9 mouse cellular contexts compared by ENCODE assay signal in genomic region chr4:141033606-141034549, GRCm38 (mm10). TPM values are rescaled to one million over a fixed set of nuclear protein-coding genes. Genes with fewer than 3 reads are reported as not detected.
DNase-seq lines count a peak whose midpoint lies in the region; ATAC-seq and TF ChIP-seq lines count a peak whose summit lies in the region.
"Had no signal": no experiment of that assay in that cellular context is flagged by ENCODE, and none has a peak within 500 bp of the region (broad histone marks: within the 10 kb centered on the region; RNA-seq: fewer than 3 reads in every experiment).

No protein-coding gene starts in this region.

- no peaks in the 10 kb centered on the region for H3K27me3 ChIP-seq in liver, postnatal 0 days (ENCODE audit: insufficient read depth, low read length)
- no peaks in the 10 kb centered on the region for H3K27me3 ChIP-seq in liver, embryonic 12.5 days (replicated peaks)
- no peaks in the 10 kb centered on the region for H3K27me3 ChIP-seq in embryonic facial prominence, embryonic 15.5 days
- no peaks in the 10 kb centered on the region for H3K27me3 ChIP-seq in neural tube, embryonic 13.5 days

- TF ChIP-seq CTCF in liver, postnatal 0 days (IDR thresholded peaks at IDR 0.05; ENCODE audit: low read depth): no peak

- no peak overlapping the region for H3K4me3 ChIP-seq in liver, postnatal 0 days (ENCODE audit: low read depth, low read length)
- no peak overlapping the region for H3K4me3 ChIP-seq in liver, embryonic 12.5 days
- H3K4me3 ChIP-seq in embryonic facial prominence, embryonic 15.5 days (replicated peaks): no peak overlapping the region
- H3K4me3 ChIP-seq in neural tube, embryonic 13.5 days: no peak overlapping the region
- H3K4me3 ChIP-seq: heart, adult 2 months had no signal

- peak; percentile 34 for DNase-seq in liver, postnatal 0 days
- peak; percentile 72 for DNase-seq in kidney, postnatal 10 days
- no peak for DNase-seq in right cerebral cortex, postnatal 36 days (ENCODE audit: low spot score in 2 of 2)
- DNase-seq in testis, postnatal 10 days (ENCODE audit: low spot score): no peak
- DNase-seq in heart, adult 11 months: no peak

- no peak overlapping the region for H3K9ac ChIP-seq in liver, postnatal 0 days (replicated peaks)
- H3K9ac ChIP-seq in liver, embryonic 12.5 days: no peak overlapping the region
- no peak overlapping the region for H3K9ac ChIP-seq in embryonic facial prominence, embryonic 15.5 days
- no peak overlapping the region for H3K9ac ChIP-seq in neural tube, embryonic 13.5 days

- no peaks in the 10 kb centered on the region for H3K9me3 ChIP-seq in liver, postnatal 0 days (ENCODE audit: low read length)
- H3K9me3 ChIP-seq in liver, embryonic 12.5 days (replicated peaks): no peaks in the 10 kb centered on the region
- H3K9me3 ChIP-seq in embryonic facial prominence, embryonic 15.5 days (replicated peaks): no peaks in the 10 kb centered on the region
- no peaks in the 10 kb centered on the region for H3K9me3 ChIP-seq in neural tube, embryonic 13.5 days

- no peaks in the 10 kb centered on the region for H3K36me3 ChIP-seq in liver, postnatal 0 days (replicated peaks; ENCODE audit: insufficient read depth, low read length)
- peaks cover 19% of the 10 kb centered on the region for H3K36me3 ChIP-seq in liver, embryonic 12.5 days
- H3K36me3 ChIP-seq in embryonic facial prominence, embryonic 15.5 days: peaks cover 51% of the 10 kb centered on the region
- H3K36me3 ChIP-seq in neural tube, embryonic 13.5 days: peaks cover 72% of the 10 kb centered on the region

- H3K4me1 ChIP-seq in liver, postnatal 0 days (ENCODE audit: insufficient read depth): no peaks in the 10 kb centered on the region
- peaks cover 12% of the 10 kb centered on the region for H3K4me1 ChIP-seq in liver, embryonic 12.5 days
- H3K4me1 ChIP-seq in embryonic facial prominence, embryonic 15.5 days: peaks cover 29% of the 10 kb centered on the region
- H3K4me1 ChIP-seq in neural tube, embryonic 13.5 days (replicated peaks): peaks cover 12% of the 10 kb centered on the region; the same call in 1 of the 2 replicates

- no peak overlapping the region for H3K4me2 ChIP-seq in liver, postnatal 0 days (ENCODE audit: low read depth, low read length)
- H3K4me2 ChIP-seq in liver, embryonic 12.5 days: no peak overlapping the region
- H3K4me2 ChIP-seq in embryonic facial prominence, embryonic 15.5 days (replicated peaks): no peak overlapping the region
- H3K4me2 ChIP-seq in neural tube, embryonic 13.5 days: no peak overlapping the region

- WGBS in liver, postnatal 0 days (ENCODE audit: insufficient replicate concordance): 81% methylated on average over 27 of the region's 27 CpGs
- 76% methylated on average over 27 of the region's 27 CpGs for WGBS in liver, embryonic 12.5 days (ENCODE audit: insufficient replicate concordance)
- 73% methylated on average over 27 of the region's 27 CpGs for WGBS in embryonic facial prominence, embryonic 15.5 days
- WGBS in neural tube, embryonic 13.5 days: 74% methylated on average over 27 of the region's 27 CpGs

- no peak overlapping the region for H3K27ac ChIP-seq in liver, postnatal 0 days (ENCODE audit: low read depth)
- no peak overlapping the region for H3K27ac ChIP-seq in liver, embryonic 12.5 days
- H3K27ac ChIP-seq in embryonic facial prominence, embryonic 15.5 days (replicated peaks): peak overlapping the region; percentile 41; the same call in 1 of the 2 replicates
- H3K27ac ChIP-seq in neural tube, embryonic 13.5 days (replicated peaks): 0 out of 2 replicates have a peak overlapping the region, but pooled peaks have one; percentile 7
- H3K27ac ChIP-seq: heart, adult 2 months had no signal

- no peak for ATAC-seq in liver, postnatal 0 days
- ATAC-seq in liver, embryonic 12.5 days: no peak
- no peak for ATAC-seq in embryonic facial prominence, embryonic 15.5 days (ENCODE audit: insufficient number of reproducible peaks, low FRiP score, low TSS enrichment, low read depth)
- ATAC-seq in neural tube, embryonic 13.5 days (ENCODE audit: low read depth): peak; percentile 21; the same call in 1 of the 2 replicates

- TF ChIP-seq EP300 in liver, postnatal 0 days (IDR thresholded peaks at IDR 0.05; ENCODE audit: low read depth): no peak

RNA-seq across cellular contexts. Expression of gene Mfap2, which starts 23.7 kb away (rescaled TPM):
- 14.1 and 14.6 TPM in 2 replicates for polyA plus RNA-seq in liver, postnatal 0 days (2015; fragmentation: Nextera tagmentation; extraction: Ambion mirVana)
- 40.7 and 46.7 TPM in 2 replicates for polyA plus RNA-seq in liver, embryonic 12.5 days (2016; fragmentation: Nextera tagmentation; extraction: Ambion mirVana)
- polyA plus RNA-seq in embryonic facial prominence, embryonic 15.5 days (2015; fragmentation: Nextera tagmentation; extraction: Ambion mirVana): 923 and 969 TPM in 2 replicates
- 248 and 255 TPM in 2 replicates for polyA plus RNA-seq in neural tube, embryonic 13.5 days (2015; fragmentation: Nextera tagmentation; extraction: Ambion mirVana)

RNA-seq across cellular contexts. Expression of gene Crocc, which starts 26.5 kb away (rescaled TPM):
- polyA plus RNA-seq in liver, postnatal 0 days (2015; fragmentation: Nextera tagmentation; extraction: Ambion mirVana): 0.32 and 0.47 TPM in 2 replicates
- 1.8 and 2.0 TPM in 2 replicates for polyA plus RNA-seq in liver, embryonic 12.5 days (2016; fragmentation: Nextera tagmentation; extraction: Ambion mirVana)
- polyA plus RNA-seq in embryonic facial prominence, embryonic 15.5 days (2015; fragmentation: Nextera tagmentation; extraction: Ambion mirVana): 6.9 and 7.0 TPM in 2 replicates
- polyA plus RNA-seq in neural tube, embryonic 13.5 days (2015; fragmentation: Nextera tagmentation; extraction: Ambion mirVana): 4.9 and 7.2 TPM in 2 replicates

RNA-seq across cellular contexts. Expression of gene Necap2, which starts 44.3 kb away (rescaled TPM):
- polyA plus RNA-seq in liver, postnatal 0 days (2015; fragmentation: Nextera tagmentation; extraction: Ambion mirVana): 47.1 and 53.0 TPM in 2 replicates
- polyA plus RNA-seq in liver, embryonic 12.5 days (2016; fragmentation: Nextera tagmentation; extraction: Ambion mirVana): 136 and 143 TPM in 2 replicates
- polyA plus RNA-seq in embryonic facial prominence, embryonic 15.5 days (2015; fragmentation: Nextera tagmentation; extraction: Ambion mirVana): 88.0 and 93.4 TPM in 2 replicates
- 55.5 and 58.7 TPM in 2 replicates for polyA plus RNA-seq in neural tube, embryonic 13.5 days (2015; fragmentation: Nextera tagmentation; extraction: Ambion mirVana)

RNA-seq across cellular contexts. Expression of gene Atp13a2, which starts 47.2 kb away (rescaled TPM):
- polyA plus RNA-seq in liver, postnatal 0 days (2015; fragmentation: Nextera tagmentation; extraction: Ambion mirVana): 13.2 and 15.8 TPM in 2 replicates
- 30.8 and 31.4 TPM in 2 replicates for polyA plus RNA-seq in liver, embryonic 12.5 days (2016; fragmentation: Nextera tagmentation; extraction: Ambion mirVana)
- 47.2 and 48.1 TPM in 2 replicates for polyA plus RNA-seq in embryonic facial prominence, embryonic 15.5 days (2015; fragmentation: Nextera tagmentation; extraction: Ambion mirVana)
- polyA plus RNA-seq in neural tube, embryonic 13.5 days (2015; fragmentation: Nextera tagmentation; extraction: Ambion mirVana): 133 and 144 TPM in 2 replicates

RNA-seq across cellular contexts. Expression of gene Spata21, which starts 54.3 kb away (rescaled TPM):
- polyA plus RNA-seq in liver, postnatal 0 days (2015; fragmentation: Nextera tagmentation; extraction: Ambion mirVana): not detected in 2 replicates
- polyA plus RNA-seq in liver, embryonic 12.5 days (2016; fragmentation: Nextera tagmentation; extraction: Ambion mirVana): 0.05 TPM in 1 of 2 replicates, not detected in the other
- 0.20 and 0.28 TPM in 2 replicates for polyA plus RNA-seq in embryonic facial prominence, embryonic 15.5 days (2015; fragmentation: Nextera tagmentation; extraction: Ambion mirVana)
- not detected in 2 replicates for polyA plus RNA-seq in neural tube, embryonic 13.5 days (2015; fragmentation: Nextera tagmentation; extraction: Ambion mirVana)

Comparison
In these comparisons a context has a peak if more than half of its experiments do, and no peak if none do; other contexts are left out.
1. DNase-seq: peak in liver, postnatal 0 days (single experiment) and kidney, postnatal 10 days (single experiment); none in right cerebral cortex, postnatal 36 days (0 of 2), testis, postnatal 10 days (single experiment) and heart, adult 11 months (single experiment).
2. H3K27ac ChIP-seq: peak in embryonic facial prominence, embryonic 15.5 days (single experiment) and neural tube, embryonic 13.5 days (single experiment); none in liver, postnatal 0 days (single experiment) and liver, embryonic 12.5 days (single experiment).